Mouse (Mus musculus) heart, postnatal 0 days (tissue): ENCODE measurements at regions not wholly inside any gene's neighbourhood (a gene's known extent, or its start where the extent isn't known, plus 50 kb on each side); places are given as distances from the start of the nearest gene placed in this dataset.

Source experiments
- ATAC-seq: fragments of 200-750 bp; cut with Nextera tagmentation; 2 replicates; pipeline ENCODE4 v1.8.0; 2017; ENCODE audit warnings: low read depth, moderate number of reproducible peaks, moderate library complexity; ENCODE audit not compliant: insufficient read depth
- DNase-seq: peaks from one replicate; pipeline ENCODE4 v3.0.0-alpha.2; 2016; ENCODE audit warnings: low spot score
- H3K27ac ChIP-seq: fragments of 300-500 bp; sonication (generic); 2 replicates; pipeline ENCODE4 v1.5.1; 2014; ENCODE audit warnings: low read depth, mild to moderate bottlenecking
- H3K27me3 ChIP-seq: fragments of 300-500 bp; sonication (generic); 2 replicates; pipeline ENCODE4 v1.6.1; 2014; ENCODE audit warnings: low read length, mixed read lengths; ENCODE audit not compliant: control insufficient read depth, insufficient read depth
- H3K36me3 ChIP-seq: fragments of 300-500 bp; sonication (generic); replicated peaks from 2 replicates; pipeline ENCODE4 v1.6.1; 2014; ENCODE audit warnings: low read length, mixed read lengths; ENCODE audit not compliant: control insufficient read depth, insufficient read depth
- H3K4me1 ChIP-seq: fragments of 300-500 bp; sonication (generic); 2 replicates; pipeline ENCODE4 v1.6.1; 2014; ENCODE audit warnings: antibody characterized with exemption; ENCODE audit not compliant: control insufficient read depth, insufficient read depth
- H3K4me2 ChIP-seq: fragments of 300-500 bp; sonication (generic); 2 replicates; pipeline ENCODE4 v1.6.1; 2014; ENCODE audit warnings: low read depth, mild to moderate bottlenecking, low read length, moderate library complexity
- H3K4me3 ChIP-seq: fragments of 300-500 bp; sonication (generic); 2 replicates; pipeline ENCODE4 v1.5.1; 2014; ENCODE audit warnings: low read depth, low read length
- H3K9ac ChIP-seq: fragments of 300-500 bp; sonication (generic); replicated peaks from 2 replicates; pipeline ENCODE4 v1.6.1; 2014; ENCODE audit warnings: low read depth, low read length, mixed read lengths
- H3K9me3 ChIP-seq: fragments of 300-500 bp; sonication (generic); replicated peaks from 2 replicates; pipeline ENCODE4 v1.6.1; 2016; ENCODE audit warnings: low read length; ENCODE audit not compliant: control insufficient read depth
- CTCF ChIP-seq: IDR thresholded peaks from 2 replicates; pipeline ENCODE4 v1.5.1; 2016; ENCODE audit warnings: antibody characterized with exemption, control low read depth, low read depth
- EP300 ChIP-seq: IDR thresholded peaks from 2 replicates; pipeline ENCODE4 v1.6.1; 2016; ENCODE audit warnings: antibody characterized with exemption, low read depth
- WGBS: fragments of 180-500 bp; shearing (Covaris S2); extraction: QIAGEN DNeasy Blood & Tissue Kit; methylation state at CpG from one replicate; pipeline ENCODE4 v1.1.7; 2014; 5-methylcytosine and 5-hydroxymethylcytosine counted together

- no peak overlapping the region for H3K27ac ChIP-seq
- H3K9ac ChIP-seq = no peak overlapping the region
- ATAC-seq (no peak), DNase-seq (no peak)
- WGBS = 58% methylated on average over 8 of the region's 8 CpGs
- no peaks in the 10 kb centered on the region for H3K9me3 ChIP-seq
- H3K4me2 ChIP-seq = no peak overlapping the region
- H3K4me1 ChIP-seq = 0 out of 2 replicates have a peak, but pooled peaks cover 6% of the 10 kb centered on the region
- H3K36me3 ChIP-seq = no peaks in the 10 kb centered on the region
- H3K4me3 ChIP-seq = no peak overlapping the region
- H3K27me3 ChIP-seq = no peaks in the 10 kb centered on the region
- TF ChIP-seq EP300 (no peak), CTCF (no peak)
Observed at GRCm38 (mm10) chr2:133497541-133498185, 54.3 kb upstream of the Bmp2 start.

DNA sequence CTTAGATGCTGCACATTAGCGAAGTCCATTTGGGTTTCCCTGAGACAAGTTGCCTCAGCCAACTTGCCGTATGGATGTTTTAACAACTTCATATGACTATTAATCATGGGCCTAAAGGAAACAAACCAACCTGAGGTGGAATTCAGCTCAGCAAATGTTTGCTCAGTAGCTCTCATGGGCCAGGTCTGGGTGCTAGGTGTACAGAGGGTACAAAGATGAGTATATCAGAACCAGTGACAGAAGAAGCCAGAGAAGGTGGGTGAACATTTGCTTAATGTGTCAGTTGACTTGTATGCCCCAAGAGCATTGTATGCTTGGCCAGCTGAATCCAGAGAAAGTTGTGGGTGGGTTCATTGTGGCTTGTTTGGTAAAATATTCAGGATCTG is 53.8 kb upstream of the Bmp2 start:
- TF ChIP-seq EP300 = no peak
- no peak for TF ChIP-seq CTCF
- Histone ChIP-seq H3K4me3 (no peak overlapping the region), H3K9ac (no peak overlapping the region), H3K36me3 (no peaks in the 10 kb centered on the region), H3K27me3 (no peaks in the 10 kb centered on the region), H3K4me2 (no peak overlapping the region), H3K4me1 (0 out of 2 replicates have a peak, but pooled peaks cover 6% of the 10 kb centered on the region), H3K27ac (no peak overlapping the region), H3K9me3 (no peaks in the 10 kb centered on the region)
- DNase-seq = no peak
- no peak for ATAC-seq
- WGBS = 88% methylated on average over 2 of the region's 2 CpGs

DNA sequence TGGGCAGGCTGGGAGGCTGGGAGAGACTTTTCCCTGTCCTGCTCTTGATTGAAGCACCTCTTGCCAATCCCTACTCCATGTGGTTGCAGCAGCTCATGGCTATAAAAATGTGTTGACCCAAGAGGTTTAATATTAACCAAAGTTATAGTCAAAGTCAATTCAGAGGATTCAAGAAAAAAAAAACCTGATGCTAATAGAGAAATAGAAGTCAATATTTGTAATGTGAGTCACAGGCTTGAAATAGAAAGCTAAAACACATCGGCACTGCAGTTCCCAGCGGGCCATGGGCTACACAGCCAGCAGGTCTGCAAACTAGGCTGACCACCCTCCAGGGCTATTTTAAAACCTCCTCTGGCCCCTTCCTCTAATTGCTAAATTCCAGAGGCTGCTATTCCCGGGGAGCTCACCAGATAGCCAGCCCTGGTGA is 53.2 kb upstream of the Bmp2 start:
- 6% methylated on average over 3 of the region's 3 CpGs for WGBS
- no peak for TF ChIP-seq EP300
- TF ChIP-seq CTCF = no peak
- ATAC-seq (no peak), DNase-seq (peak; percentile 12)
- Histone ChIP-seq H3K36me3 (no peaks in the 10 kb centered on the region), H3K4me2 (peak overlapping the region; percentile 35; the same call in 1 of the 2 replicates), H3K4me3 (no peak overlapping the region), H3K4me1 (0 out of 2 replicates have a peak, but pooled peaks cover 6% of the 10 kb centered on the region), H3K27me3 (no peaks in the 10 kb centered on the region), H3K9ac (no peak overlapping the region), H3K9me3 (no peaks in the 10 kb centered on the region), H3K27ac (no peak overlapping the region)

GRCm38 (mm10) chr2:133499904-133500303 is 52.1 kb upstream of the Bmp2 start:
- no peak for DNase-seq
- no peak for ATAC-seq
- TF ChIP-seq EP300 (no peak), CTCF (no peak)
- 47% methylated on average over 3 of the region's 3 CpGs for WGBS
- Histone ChIP-seq H3K4me1 (0 out of 2 replicates have a peak, but pooled peaks cover 6% of the 10 kb centered on the region), H3K36me3 (no peaks in the 10 kb centered on the region), H3K9ac (no peak overlapping the region), H3K4me2 (no peak overlapping the region), H3K27me3 (no peaks in the 10 kb centered on the region), H3K9me3 (no peaks in the 10 kb centered on the region), H3K4me3 (no peak overlapping the region), H3K27ac (no peak overlapping the region)
